Mouse (Mus musculus): ENCODE results near the gene Epb41l4b. TPM values are rescaled to one million over a fixed set of nuclear protein-coding genes. Genes with fewer than 3 reads are reported as not detected.

Gene Epb41l4b
- total RNA-seq, 2 experiments from 2014 or later = 1.9 to 2.2 TPM

GRCm38 (mm10) chr4:57119976-57120375 lies 23.3 kb downstream of the Epb41l4b start:
- intact Hi-C loops (cut with DNase I) = loop anchor here (5.0 kb wide), 1 partner anchor 152 kb away; no protein-coding TSS in a partner anchor
- no peak for DNase-seq

- DNase-seq = no peak
- intact Hi-C loops (cut with DNase I) = no loop called here
Measured at GRCm38 (mm10) chr4:57118883-57119282, 24.4 kb downstream of the Epb41l4b start.

- DNase-seq = no peak
- intact Hi-C loops (cut with DNase I) = no loop called here
Measured at GRCm38 (mm10) chr4:57116278-57116677, 27.0 kb downstream of the Epb41l4b start.

- intact Hi-C loops (cut with DNase I) = no loop called here
- no peak for DNase-seq
Measured at GRCm38 (mm10) chr4:57114617-57115592, 28.3 kb downstream of the Epb41l4b start.

GRCm38 (mm10) chr4:57113472-57114216 lies 29.6 kb downstream of the Epb41l4b start:
- DNase-seq = no peak
- intact Hi-C loops (cut with DNase I) = no loop called here

GRCm38 (mm10) chr4:57111992-57112540 lies 31.2 kb downstream of the Epb41l4b start:
- intact Hi-C loops (cut with DNase I) = no loop called here
- no peak for DNase-seq

GRCm38 (mm10) chr4:57111411-57111810 lies 31.8 kb downstream of the Epb41l4b start:
- no peak for DNase-seq

GRCm38 (mm10) chr4:57109543-57109942 lies 33.7 kb downstream of the Epb41l4b start:
- no peak for DNase-seq
- intact Hi-C loops (cut with DNase I) = no loop called here

More at GRCm38 (mm10) chr4:57111411-57111810, 31.8 kb downstream of the Epb41l4b start:
- intact Hi-C loops (cut with DNase I) = no loop called here

GRCm38 (mm10) chr4:57105339-57105738 lies 37.9 kb downstream of the Epb41l4b start:
- no peak for DNase-seq
- intact Hi-C loops (cut with DNase I) = no loop called here

GRCm38 (mm10) chr4:57103830-57104229 lies 39.4 kb downstream of the Epb41l4b start:
- intact Hi-C loops (cut with DNase I) = no loop called here
- DNase-seq = no peak

- intact Hi-C loops (cut with DNase I) = no loop called here
- no peak for DNase-seq
Measured at GRCm38 (mm10) chr4:57101095-57101494, 42.1 kb downstream of the Epb41l4b start.

- DNase-seq = no peak
- intact Hi-C loops (cut with DNase I) = no loop called here
Measured at GRCm38 (mm10) chr4:57097411-57097810, 45.8 kb downstream of the Epb41l4b start.

GRCm38 (mm10) chr4:57095569-57095968 lies 47.7 kb downstream of the Epb41l4b start:
- DNase-seq = no peak
- intact Hi-C loops (cut with DNase I) = no loop called here

GRCm38 (mm10) chr4:57091363-57091762 lies 51.9 kb downstream of the Epb41l4b start:
- intact Hi-C loops (cut with DNase I) = no loop called here
- no peak for DNase-seq

- intact Hi-C loops (cut with DNase I) = no loop called here
Measured at GRCm38 (mm10) chr4:57088301-57088700, 54.9 kb downstream of the Epb41l4b start.

GRCm38 (mm10) chr4:57085750-57086400 lies 57.4 kb downstream of the Epb41l4b start:
- no peak for DNase-seq
- intact Hi-C loops (cut with DNase I) = no loop called here

More at GRCm38 (mm10) chr4:57088301-57088700, 54.9 kb downstream of the Epb41l4b start:
- no peak for DNase-seq

- intact Hi-C loops (cut with DNase I) = no loop called here
Measured at GRCm38 (mm10) chr4:57083653-57084052, 59.6 kb downstream of the Epb41l4b start.

GRCm38 (mm10) chr4:57082775-57083428 lies 60.3 kb downstream of the Epb41l4b start:
- intact Hi-C loops (cut with DNase I) = no loop called here
- no peak for DNase-seq

More at GRCm38 (mm10) chr4:57083653-57084052, 59.6 kb downstream of the Epb41l4b start:
- no peak for DNase-seq

- DNase-seq = no peak
- intact Hi-C loops (cut with DNase I) = no loop called here
Measured at GRCm38 (mm10) chr4:57081463-57081862, 61.8 kb downstream of the Epb41l4b start.

GRCm38 (mm10) chr4:57073843-57074242 lies 69.4 kb downstream of the Epb41l4b start:
- DNase-seq = no peak
- intact Hi-C loops (cut with DNase I) = no loop called here
